8 mouse cellular contexts compared by ENCODE assay signal in the genomic region with DNA sequence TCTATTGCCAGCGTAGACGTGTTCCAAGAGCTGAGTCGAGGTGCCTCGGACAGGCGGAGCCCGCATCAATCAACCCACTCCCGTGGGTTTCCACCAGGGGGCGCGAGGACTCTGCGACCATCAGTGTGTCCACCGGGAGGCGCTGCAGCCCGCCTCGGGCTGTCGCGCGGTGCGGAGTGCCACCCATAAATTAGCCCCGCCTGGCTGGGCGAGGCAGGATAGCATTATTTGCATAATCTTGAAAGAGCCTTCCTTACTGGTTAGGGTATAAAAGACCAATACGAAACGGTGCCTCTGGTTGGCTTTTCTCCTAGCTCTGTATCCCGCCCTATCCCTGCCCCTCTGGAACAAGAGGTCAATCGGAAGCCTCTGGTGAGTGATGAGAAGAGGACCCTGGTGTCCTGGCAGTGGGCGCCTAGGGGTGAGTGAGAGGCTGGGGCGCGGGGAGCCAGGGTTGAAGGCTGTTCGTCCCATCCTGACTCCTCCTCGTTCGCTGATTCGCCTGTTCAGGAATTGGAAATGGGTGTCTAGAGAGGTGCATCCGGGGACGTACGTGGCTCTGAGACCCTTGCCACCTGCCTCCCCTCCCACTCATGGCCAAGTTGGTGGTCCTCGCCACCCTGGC. TPM values are rescaled to one million over a fixed set of nuclear protein-coding genes. Genes with fewer than 3 reads are reported as not detected.
DNase-seq lines count a peak whose midpoint lies in the region; ATAC-seq and TF ChIP-seq lines count a peak whose summit lies in the region.

No protein-coding gene starts in this region.

- ATAC-seq in hindbrain, embryonic 16.5 days: peak; percentile 89
- ATAC-seq in megakaryocyte, adult 5-6 weeks (ENCODE audit: poor library complexity, severe bottlenecking): peak; percentile 92

- H3K36me3 ChIP-seq in hindbrain, embryonic 16.5 days (ENCODE audit: control insufficient read depth, insufficient read depth, low read length): no peaks in the 10 kb centered on the region

- intact Hi-C loops in left cerebral cortex, adult 2 months (cut with DNase I): loop anchor here (1.0 to 2.0 kb wide), 3 partner anchors 30 to 222 kb away; no protein-coding TSS in a partner anchor

- peak overlapping the region; percentile 49 for H3K4me3 ChIP-seq in hindbrain, embryonic 16.5 days (ENCODE audit: low read length)
- peak overlapping the region; percentile 56 for H3K4me3 ChIP-seq in left cerebral cortex, adult 2 months

- DNase-seq in T-cell, adult 2 months (ENCODE audit: low spot score): peak; percentile 98
- peak; percentile 99 for DNase-seq in cerebellum, postnatal 36 days
- DNase-seq in frontal cortex, postnatal 36 days (ENCODE audit: low spot score in 2 of 2): peak; percentile 97 to 98
- peak; percentile 96 to 100 for DNase-seq in left cerebral cortex, adult 2 months (ENCODE audit: extremely low spot score in 1 of 2, low spot score in 2 of 2)
- peak; percentile 97 to 98 for DNase-seq in right cerebral cortex, adult 2 months (ENCODE audit: low spot score in 2 of 2)
- peak; percentile 97 for DNase-seq in urinary bladder, postnatal 14 days (ENCODE audit: low spot score)

- H3K9ac ChIP-seq in hindbrain, embryonic 16.5 days (ENCODE audit: low read depth, low read length): peak overlapping the region; percentile 62

- H3K4me1 ChIP-seq in hindbrain, embryonic 16.5 days (ENCODE audit: control insufficient read depth, insufficient read depth, low read depth, low read length): peaks cover 16% of the 10 kb centered on the region

- peak overlapping the region; percentile 76 for H3K4me2 ChIP-seq in hindbrain, embryonic 16.5 days (ENCODE audit: low read length)

- no peak; the same call in none of the 2 replicates for TF ChIP-seq CTCF in left cerebral cortex, adult 2 months (IDR thresholded peaks at IDR 0.05)

- 0 out of 2 replicates have a peak overlapping the region, but pooled peaks have one; percentile 3 for H3K27ac ChIP-seq in hindbrain, embryonic 16.5 days (ENCODE audit: low read depth, low read length)
- peak overlapping the region; percentile 96 for H3K27ac ChIP-seq in left cerebral cortex, adult 2 months

- H3K9me3 ChIP-seq in hindbrain, embryonic 16.5 days (ENCODE audit: control insufficient read depth, low read length): no peaks in the 10 kb centered on the region

- WGBS in hindbrain, embryonic 16.5 days: under 1% methylated on average over 35 of the region's 35 CpGs

- peaks cover 9% of the 10 kb centered on the region; the same call in 1 of the 2 replicates for H3K27me3 ChIP-seq in hindbrain, embryonic 16.5 days (replicated peaks; ENCODE audit: control insufficient read depth, insufficient read depth, low read length)

RNA-seq across cellular contexts. Expression of a gene that starts 1.4 kb away (rescaled TPM):
- 14.2 and 16.4 TPM in 2 replicates for polyA plus RNA-seq in hindbrain, embryonic 16.5 days (2015; fragmentation: Nextera tagmentation; extraction: Ambion mirVana)
- 10 to 100 TPM; 72.3 to 88.2 TPM for total RNA-seq in left cerebral cortex, adult 2 months (2021)
- total RNA-seq in megakaryocyte, adult 5-6 weeks (2015): 3.2 and 6.2 TPM in 2 replicates
- 9.3 and 9.4 TPM in 2 replicates for total RNA-seq in megakaryocyte, adult 5-6 weeks (2017)

RNA-seq across cellular contexts. Expression of a gene that starts 1.4 kb away (rescaled TPM):
- 4.7 and 4.9 TPM in 2 replicates for polyA plus RNA-seq in hindbrain, embryonic 16.5 days (2015; fragmentation: Nextera tagmentation; extraction: Ambion mirVana)
- 10 to 100 TPM; 16.5 to 19.0 TPM for total RNA-seq in left cerebral cortex, adult 2 months (2021)
- not detected in 2 replicates for total RNA-seq in megakaryocyte, adult 5-6 weeks (2015)
- total RNA-seq in megakaryocyte, adult 5-6 weeks (2017): not detected in 2 replicates

RNA-seq across cellular contexts. Expression of a gene that starts 13.2 kb away (rescaled TPM):
- 4.1 and 4.7 TPM in 2 replicates for polyA plus RNA-seq in hindbrain, embryonic 16.5 days (2015; fragmentation: Nextera tagmentation; extraction: Ambion mirVana)
- total RNA-seq in left cerebral cortex, adult 2 months (2021): 10 to 100 TPM; 49.6 to 50.0 TPM
- total RNA-seq in megakaryocyte, adult 5-6 weeks (2015): 10.1 TPM in 2 replicates
- 17.0 and 24.6 TPM in 2 replicates for total RNA-seq in megakaryocyte, adult 5-6 weeks (2017)

RNA-seq across cellular contexts. Expression of a gene that starts 29.4 kb away (rescaled TPM):
- 27.7 and 30.2 TPM in 2 replicates for polyA plus RNA-seq in hindbrain, embryonic 16.5 days (2015; fragmentation: Nextera tagmentation; extraction: Ambion mirVana)
- total RNA-seq in left cerebral cortex, adult 2 months (2021): 10 to 100 TPM; 14.0 to 14.1 TPM
- 0.25 and 1.8 TPM in 2 replicates for total RNA-seq in megakaryocyte, adult 5-6 weeks (2015)
- 1.0 and 2.1 TPM in 2 replicates for total RNA-seq in megakaryocyte, adult 5-6 weeks (2017)

Comparison
In these comparisons a context has a peak if more than half of its experiments do, and no peak if none do; other contexts are left out.
1. Peak in every context shown above with its lines: DNase-seq, ATAC-seq, H3K4me3 ChIP-seq and H3K27ac ChIP-seq.
2. RNA of a gene that starts 1.4 kb away (total RNA-seq): 72.3 to 88.2 TPM in left cerebral cortex, adult 2 months; 3.2 to 9.4 TPM in megakaryocyte, adult 5-6 weeks; every median in the first group is over 4 times any median in the second.
3. RNA of a gene that starts 1.4 kb away (total RNA-seq): 16.5 to 19.0 TPM in left cerebral cortex, adult 2 months; not detected in megakaryocyte, adult 5-6 weeks; every median in the first group is over 10 times any median in the second.